Mouse (Mus musculus): ENCODE measurements around the gene Bmper.

DNA sequence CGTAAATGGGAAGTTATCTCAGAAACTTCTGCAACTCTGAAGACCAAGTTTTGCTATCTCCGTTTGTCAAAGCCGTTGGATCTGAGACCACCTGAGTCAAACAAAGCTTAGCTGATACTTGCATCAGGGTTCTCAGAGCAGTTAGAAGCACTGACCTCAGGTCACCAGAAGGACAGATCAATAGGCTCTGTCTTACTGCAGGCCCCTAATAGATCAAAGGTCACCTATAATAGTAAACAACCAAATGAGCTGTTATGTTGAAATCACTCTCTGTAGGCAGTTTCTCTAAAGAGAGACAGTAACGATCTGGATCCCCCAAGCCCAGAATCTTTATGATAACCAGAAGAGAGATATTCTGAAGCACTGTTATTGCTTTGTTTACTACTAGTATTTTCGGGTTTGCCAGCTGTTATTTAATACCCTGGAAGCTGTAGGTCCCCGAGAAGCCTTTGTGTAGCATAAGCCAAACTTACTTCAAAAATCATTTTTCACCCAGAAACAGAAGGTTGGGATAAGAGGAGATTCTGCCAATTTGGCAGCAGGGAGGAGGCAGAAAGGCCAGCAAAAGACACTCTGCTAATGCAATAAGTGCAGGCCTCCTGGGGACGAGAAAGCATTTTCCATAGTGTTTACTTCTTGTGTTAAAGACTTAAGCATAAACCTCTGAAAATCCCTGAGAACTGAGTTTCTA, 224.5 kb downstream of the Bmper start:
- TF ChIP-seq EP300 (IDR thresholded peaks at IDR 0.05; ENCODE audit: low read length) (no peak), MEF2A (IDR thresholded peaks at IDR 0.05; ENCODE audit: borderline replicate concordance, low read depth, low read length) (no peak), PAX5 (IDR thresholded peaks at IDR 0.05; ENCODE audit: low read length) (no peak), MAZ (IDR thresholded peaks at IDR 0.05; ENCODE audit: low read depth, low read length) (no peak), CTCF (conservative IDR thresholded peaks at IDR 0.05 in 1 of 2, IDR thresholded peaks at IDR 0.05 in 1 of 2; ENCODE audit: low read depth in 2 of 2, low read length in 2 of 2) (no peak), MAX (IDR thresholded peaks at IDR 0.05; ENCODE audit: low read length) (no peak), CHD1 (IDR thresholded peaks at IDR 0.05; ENCODE audit: low read depth, low read length) (no peak), POLR2A (IDR thresholded peaks at IDR 0.05; ENCODE audit: low read depth, low read length) (no peak), CHD2 (IDR thresholded peaks at IDR 0.05; ENCODE audit: low read length) (no peak), TCF12 (IDR thresholded peaks at IDR 0.05; ENCODE audit: low read depth, low read length) (no peak)
